Mouse (Mus musculus): ENCODE data around the gene Synpo2l. TPM values are rescaled to one million over a fixed set of nuclear protein-coding genes. Genes with fewer than 3 reads are reported as not detected.

Synpo2l gene
- polyA plus RNA-seq, 1 experiment: not detected

DNA sequence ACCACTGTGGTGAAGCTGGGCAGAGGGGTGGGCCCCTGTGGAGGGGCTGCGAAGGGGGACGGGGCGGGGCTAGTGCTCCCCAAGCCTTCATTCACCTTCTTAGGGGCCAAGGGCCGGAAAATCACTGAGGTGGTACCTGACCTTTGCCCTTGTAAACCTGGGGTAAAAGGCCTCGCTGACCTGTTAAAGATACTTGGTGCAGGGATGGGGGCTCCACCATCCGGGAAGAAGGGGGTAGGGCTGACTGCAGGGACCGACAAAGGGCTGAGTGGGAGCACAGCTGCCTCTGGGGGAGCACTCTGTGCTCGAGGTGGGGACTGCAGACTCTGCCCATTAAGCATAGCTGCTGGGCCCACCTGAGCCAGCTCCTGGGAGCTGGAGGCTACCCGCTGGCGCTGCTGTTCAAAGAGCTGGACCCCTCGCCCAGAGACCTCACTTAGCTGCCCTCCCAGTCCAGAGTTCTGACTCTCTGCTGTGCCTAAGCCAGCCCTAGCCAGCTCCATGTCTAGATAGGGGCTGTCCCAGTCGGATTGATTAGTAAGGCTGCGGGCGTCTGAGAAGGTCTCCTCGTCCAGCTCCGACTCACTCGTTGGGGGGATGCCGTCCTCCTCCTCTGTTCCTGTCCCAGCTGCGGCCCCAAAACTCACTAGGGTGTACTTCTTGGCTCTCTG, 6.4 kb downstream of the Synpo2l start:
- H3K27ac ChIP-seq (ENCODE audit: insufficient read depth, low read depth, low read length): no peak overlapping the region
- TF ChIP-seq CTCF (IDR thresholded peaks at IDR 0.05; ENCODE audit: low read depth, low read length): no peak
- no peak for TF ChIP-seq POLR2A (IDR thresholded peaks at IDR 0.05; ENCODE audit: borderline replicate concordance, low read depth, low read length)
- peaks cover 4% of the 10 kb centered on the region for H3K4me1 ChIP-seq (ENCODE audit: control insufficient read depth, insufficient read depth, low read length)
- H3K4me3 ChIP-seq (ENCODE audit: insufficient read depth, low read length): peak overlapping the region; percentile 62

GRCm38 (mm10) chr14:20660827-20661660, 7.1 kb downstream of the Synpo2l start:
- Histone ChIP-seq H3K4me3 (ENCODE audit: insufficient read depth, low read length) (peak overlapping the region; percentile 62), H3K27ac (ENCODE audit: insufficient read depth, low read depth, low read length) (no peak overlapping the region), H3K4me1 (ENCODE audit: control insufficient read depth, insufficient read depth, low read length) (peaks cover 8% of the 10 kb centered on the region)
- TF ChIP-seq POLR2A (IDR thresholded peaks at IDR 0.05; ENCODE audit: borderline replicate concordance, low read depth, low read length) (no peak), CTCF (IDR thresholded peaks at IDR 0.05; ENCODE audit: low read depth, low read length) (peak; percentile 43)

- H3K4me1 ChIP-seq (ENCODE audit: control insufficient read depth, insufficient read depth, low read length): peaks cover 20% of the 10 kb centered on the region
- H3K27ac ChIP-seq (ENCODE audit: insufficient read depth, low read depth, low read length): no peak overlapping the region
- H3K4me3 ChIP-seq (ENCODE audit: insufficient read depth, low read length): no peak overlapping the region
- TF ChIP-seq POLR2A (IDR thresholded peaks at IDR 0.05; ENCODE audit: borderline replicate concordance, low read depth, low read length) (no peak), CTCF (IDR thresholded peaks at IDR 0.05; ENCODE audit: low read depth, low read length) (no peak)
These were observed 8.5 kb downstream of the Synpo2l start for GRCm38 (mm10) chr14:20659687-20660086.

DNA sequence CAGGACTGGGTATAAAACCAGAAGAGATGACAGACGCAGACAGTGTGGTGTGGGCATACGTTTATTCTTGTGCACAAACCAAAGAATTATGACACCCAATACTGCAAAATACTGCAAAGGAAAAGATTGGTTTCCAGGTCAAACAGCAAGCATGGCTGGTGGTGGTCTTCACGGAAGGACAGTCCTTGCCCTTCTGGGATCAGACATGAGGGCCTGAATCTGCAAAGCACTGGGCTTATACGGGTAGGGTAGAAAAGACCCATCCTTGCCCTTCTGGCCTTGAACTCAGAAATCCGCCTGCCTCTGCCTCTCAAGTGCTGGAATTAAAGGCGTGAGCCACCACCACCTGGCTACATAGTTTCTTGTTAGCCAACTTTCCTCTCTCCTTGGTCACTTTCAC, 9.3 kb downstream of the Synpo2l start:
- no peak for TF ChIP-seq POLR2A (IDR thresholded peaks at IDR 0.05; ENCODE audit: borderline replicate concordance, low read depth, low read length)
- TF ChIP-seq CTCF (IDR thresholded peaks at IDR 0.05; ENCODE audit: low read depth, low read length): no peak
- H3K27ac ChIP-seq (ENCODE audit: insufficient read depth, low read depth, low read length): no peak overlapping the region
- H3K4me1 ChIP-seq (ENCODE audit: control insufficient read depth, insufficient read depth, low read length): peaks cover 26% of the 10 kb centered on the region
- H3K4me3 ChIP-seq (ENCODE audit: insufficient read depth, low read length): no peak overlapping the region

DNA sequence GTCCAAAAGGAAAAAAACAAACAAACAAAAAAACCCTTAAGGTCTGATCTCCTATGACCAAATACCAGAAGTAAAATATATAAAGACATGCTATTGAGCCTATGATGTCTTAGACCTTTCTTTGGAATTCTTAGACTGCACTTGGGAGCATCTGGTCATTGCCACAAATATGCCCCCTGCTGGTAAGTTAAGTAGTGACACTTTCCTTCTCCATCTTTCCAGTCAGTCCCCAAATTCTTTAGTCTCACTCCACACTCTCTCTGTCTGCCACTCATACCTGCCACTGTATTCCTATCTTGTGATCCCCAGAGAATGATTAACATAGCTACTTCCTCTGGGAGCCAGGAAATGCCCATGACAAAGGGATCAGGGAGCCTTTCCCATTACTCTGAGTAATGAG, 9.8 kb downstream of the Synpo2l start:
- TF ChIP-seq CTCF (IDR thresholded peaks at IDR 0.05; ENCODE audit: low read depth, low read length) (no peak), POLR2A (IDR thresholded peaks at IDR 0.05; ENCODE audit: borderline replicate concordance, low read depth, low read length) (no peak)
- Histone ChIP-seq H3K4me1 (ENCODE audit: control insufficient read depth, insufficient read depth, low read length) (peaks cover 31% of the 10 kb centered on the region), H3K27ac (ENCODE audit: insufficient read depth, low read depth, low read length) (no peak overlapping the region), H3K4me3 (ENCODE audit: insufficient read depth, low read length) (no peak overlapping the region)

DNA sequence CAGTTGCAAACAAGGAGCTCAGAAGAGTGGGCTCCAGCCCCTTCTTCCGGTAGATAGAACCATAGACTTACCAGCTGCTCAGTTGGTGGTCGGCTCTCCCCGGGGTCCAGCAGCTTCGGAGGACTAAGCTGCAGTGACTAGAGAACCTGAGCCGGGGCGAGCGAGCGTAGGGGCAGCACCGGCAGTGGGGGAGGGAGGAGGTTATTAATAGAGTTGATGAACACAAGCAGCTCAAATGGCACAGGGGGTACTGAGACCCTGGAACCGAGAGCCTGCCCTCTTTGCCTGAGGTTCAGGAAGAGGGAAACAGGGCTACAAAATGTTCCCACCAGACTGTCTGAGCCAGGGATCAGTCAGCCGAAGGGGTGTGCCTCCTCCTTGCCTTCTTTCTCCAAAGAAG, 11.8 kb downstream of the Synpo2l start, which contains the start of gene Myoz1:
Myoz1 (minus strand) TSS at position 180 of the 400 bp plus-strand sequence.
- Histone ChIP-seq H3K4me1 (ENCODE audit: control insufficient read depth, insufficient read depth, low read length) (peaks cover 40% of the 10 kb centered on the region), H3K4me3 (ENCODE audit: insufficient read depth, low read length) (no peak within 1 kb of the TSS), H3K27ac (ENCODE audit: insufficient read depth, low read depth, low read length) (peak within 1 kb of the TSS; percentile 92)
- no peak for TF ChIP-seq POLR2A (IDR thresholded peaks at IDR 0.05; ENCODE audit: borderline replicate concordance, low read depth, low read length)
- no peak for TF ChIP-seq CTCF (IDR thresholded peaks at IDR 0.05; ENCODE audit: low read depth, low read length)

- H3K4me1 ChIP-seq (ENCODE audit: control insufficient read depth, insufficient read depth, low read length): peaks cover 39% of the 10 kb centered on the region
- H3K27ac ChIP-seq (ENCODE audit: insufficient read depth, low read depth, low read length): peak overlapping the region; percentile 92
- H3K4me3 ChIP-seq (ENCODE audit: insufficient read depth, low read length): no peak overlapping the region
- TF ChIP-seq CTCF (IDR thresholded peaks at IDR 0.05; ENCODE audit: low read depth, low read length) (no peak), POLR2A (IDR thresholded peaks at IDR 0.05; ENCODE audit: borderline replicate concordance, low read depth, low read length) (no peak)
These were observed 12.4 kb downstream of the Synpo2l start for GRCm38 (mm10) chr14:20655731-20656130.

- peak overlapping the region; percentile 92 for H3K27ac ChIP-seq (ENCODE audit: insufficient read depth, low read depth, low read length)
- peaks cover 37% of the 10 kb centered on the region for H3K4me1 ChIP-seq (ENCODE audit: control insufficient read depth, insufficient read depth, low read length)
- H3K4me3 ChIP-seq (ENCODE audit: insufficient read depth, low read length): no peak overlapping the region
- TF ChIP-seq CTCF (IDR thresholded peaks at IDR 0.05; ENCODE audit: low read depth, low read length) (no peak), POLR2A (IDR thresholded peaks at IDR 0.05; ENCODE audit: borderline replicate concordance, low read depth, low read length) (no peak)
These were observed 13.3 kb downstream of the Synpo2l start for GRCm38 (mm10) chr14:20654690-20655421.

DNA sequence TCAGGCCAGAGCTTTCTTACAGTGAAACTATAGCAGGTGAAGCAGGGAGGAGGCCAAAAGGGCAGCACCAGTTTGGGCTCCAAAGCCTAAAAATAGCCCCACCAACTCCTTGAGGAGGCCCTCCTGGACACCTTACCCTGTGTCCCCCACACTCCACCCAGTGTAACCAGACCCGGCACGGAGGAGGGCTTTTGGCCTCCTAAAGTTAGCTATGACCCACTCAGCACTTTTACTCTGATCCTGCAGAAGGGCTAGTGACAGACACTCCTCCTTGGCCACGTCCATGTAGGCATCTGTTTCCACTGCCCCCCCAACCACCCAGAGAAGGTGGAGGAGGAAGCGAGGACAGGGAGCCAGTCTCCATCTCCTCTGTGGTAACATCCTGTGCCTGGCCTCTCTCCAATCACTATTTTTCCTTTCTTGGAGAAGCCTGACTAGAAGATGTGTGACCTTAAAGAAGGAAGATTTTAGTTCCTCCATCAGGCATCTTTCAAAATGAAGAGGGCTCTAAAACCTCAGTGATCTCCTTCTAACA, 16.4 kb downstream of the Synpo2l start:
- Histone ChIP-seq H3K4me3 (ENCODE audit: insufficient read depth, low read length) (no peak overlapping the region), H3K4me1 (ENCODE audit: control insufficient read depth, insufficient read depth, low read length) (peaks cover 37% of the 10 kb centered on the region), H3K27ac (ENCODE audit: insufficient read depth, low read depth, low read length) (no peak overlapping the region)
- TF ChIP-seq CTCF (IDR thresholded peaks at IDR 0.05; ENCODE audit: low read depth, low read length) (no peak), POLR2A (IDR thresholded peaks at IDR 0.05; ENCODE audit: borderline replicate concordance, low read depth, low read length) (no peak)
